Mouse (Mus musculus) E14TG2a.4 (cell line): Measurements from ENCODE around the gene Efna4.

Experiments used
- CTCF ChIP-seq: conservative IDR thresholded peaks from 2 replicates; pipeline ENCODE4 v1.5.1; 2014; ENCODE audit warnings: low read length
- NANOG ChIP-seq: IDR thresholded peaks from 2 replicates; pipeline ENCODE4 v1.6.1; 2014; ENCODE audit warnings: borderline replicate concordance, low read length, mixed read lengths

DNA sequence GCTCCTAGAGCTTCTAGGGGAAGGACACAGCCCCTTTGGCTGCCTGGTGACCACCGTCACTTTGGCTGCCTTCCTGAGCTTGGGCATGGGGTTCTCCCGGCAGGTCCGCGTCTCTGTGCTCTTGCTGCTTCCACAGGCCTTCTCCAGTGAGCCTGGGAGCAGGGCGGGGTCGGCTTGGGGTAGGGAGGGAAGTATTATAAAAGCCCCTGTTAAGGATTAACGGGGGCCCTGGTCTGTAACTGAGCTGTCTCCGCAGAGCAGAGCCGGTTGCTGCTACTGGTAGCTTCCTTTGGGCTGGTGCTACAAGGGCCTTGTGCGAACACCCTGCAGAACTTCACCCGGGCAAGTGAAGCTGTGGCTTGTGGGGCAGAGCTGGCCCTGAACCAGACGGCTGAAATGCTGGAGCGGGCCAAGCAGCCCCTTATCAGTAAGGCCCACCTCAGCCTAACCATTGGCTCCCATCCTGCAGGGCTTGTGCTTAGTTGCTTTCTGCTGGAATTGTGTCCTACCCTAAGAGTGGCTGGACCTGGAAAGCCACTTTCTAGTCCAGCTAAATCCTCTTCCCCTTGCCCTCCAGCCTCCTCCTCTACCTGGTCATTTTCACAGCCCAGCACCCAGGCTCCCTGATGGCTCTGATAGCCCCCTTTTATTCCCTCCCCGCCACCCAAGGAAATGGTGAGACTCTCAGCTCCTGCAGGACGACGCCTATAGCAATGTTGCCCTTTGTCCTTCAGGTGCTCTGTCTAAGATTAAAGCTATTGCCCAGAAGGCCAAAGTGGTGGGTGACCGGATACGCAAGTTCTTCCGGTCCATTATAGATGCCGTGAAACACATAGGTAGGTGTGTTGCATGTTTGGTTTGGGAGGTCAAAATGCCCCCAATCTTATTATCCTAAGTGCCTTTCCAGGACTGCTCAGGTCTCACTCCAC is 27.9 kb upstream of the Efna4 start:
- TF ChIP-seq CTCF = no peak
- TF ChIP-seq NANOG = no peak
